Mouse (Mus musculus) C2C12 (cell line): Measurements from ENCODE around the gene Carhsp1. TPM values are rescaled to one million over a fixed set of nuclear protein-coding genes. Genes with fewer than 3 reads are reported as not detected.

Source experiments
- H3K27me3 ChIP-seq: one replicate; pipeline ENCODE4 v1.6.1; 2011; ENCODE audit not compliant: control insufficient read depth, insufficient read depth, insufficient read length
- H3K36me3 ChIP-seq: one replicate; pipeline ENCODE4 v1.6.1; 2011; ENCODE audit not compliant: control insufficient read depth, insufficient read depth
- H3K4me3 ChIP-seq: one replicate; pipeline ENCODE4 v1.5.1; 2011; ENCODE audit warnings: mild to moderate bottlenecking, control low read depth; ENCODE audit not compliant: poor library complexity, insufficient read depth, severe bottlenecking
- H3K79me2 ChIP-seq: one replicate; pipeline ENCODE4 v1.6.1; 2011; ENCODE audit not compliant: control insufficient read depth, insufficient read depth
- H3K79me3 ChIP-seq: one replicate; pipeline ENCODE4 v1.6.1; 2011; ENCODE audit warnings: low read depth, control low read depth
- H3ac ChIP-seq: one replicate; pipeline ENCODE3; 2011; ENCODE audit warnings: low read depth; ENCODE audit not compliant: control insufficient read depth, insufficient read length
- CEBPB ChIP-seq: IDR thresholded peaks from one replicate; pipeline ENCODE4 v1.6.1; 2011; ENCODE audit warnings: low read depth, mild to moderate bottlenecking, control low read depth, moderate library complexity
- CTCF ChIP-seq: IDR thresholded peaks from one replicate; pipeline ENCODE4 v1.5.1; 2011; ENCODE audit not compliant: control insufficient read depth, insufficient read depth, insufficient read length
- FOSL1 ChIP-seq: IDR thresholded peaks from one replicate; pipeline ENCODE4 v1.8.0; 2011; ENCODE audit warnings: mild to moderate bottlenecking, low read length; ENCODE audit not compliant: poor library complexity, insufficient read depth, severe bottlenecking
- MAX ChIP-seq: IDR thresholded peaks from one replicate; pipeline ENCODE4 v1.6.1; 2011; ENCODE audit warnings: mild to moderate bottlenecking, control low read depth
- MYOD1 ChIP-seq: IDR thresholded peaks from one replicate; pipeline ENCODE4 v1.6.1; 2011; ENCODE audit warnings: low read depth; ENCODE audit not compliant: control insufficient read depth, insufficient read length
- MYOG ChIP-seq: IDR thresholded peaks from one replicate; pipeline ENCODE4 v1.6.1; 2011; ENCODE audit not compliant: control insufficient read depth, insufficient read length; ENCODE audit errors: extremely low read depth
- USF1 ChIP-seq: IDR thresholded peaks from one replicate; pipeline ENCODE4 v1.6.1; 2011; ENCODE audit warnings: low read depth, mild to moderate bottlenecking, control low read depth, moderate library complexity
- polyA plus RNA-seq: library from polyadenylated mRNA; unstranded; fragments of >200 nt; fragmentation: generic; extraction: Trizol; gene quantifications from one replicate; pipeline ENCODE4 v1.2.1, GENCODE M21; 2012; ENCODE audit warnings: missing spikeins

Carhsp1 gene
- polyA plus RNA-seq, 1 experiment, result 94.2 TPM

GRCm38 (mm10) chr16:8680470-8680869, 8.5 kb upstream of the Carhsp1 start, which contains the start of gene Gm5767:
TSS of gene Gm5767 (plus strand) at chr16:8680770.
- Histone ChIP-seq H3ac (no peak within 1 kb of the TSS), H3K36me3 (no peaks in the 10 kb centered on the region), H3K4me3 (no peak within 1 kb of the TSS), H3K79me2 (no peaks in the 10 kb centered on the region), H3K27me3 (no peaks in the 10 kb centered on the region), H3K79me3 (no peaks in the 10 kb centered on the region)
- TF ChIP-seq CEBPB (no peak), FOSL1 (no peak), USF1 (no peak), MAX (no peak), MYOG (no peak), MYOD1 (no peak), CTCF (no peak)

- no peak overlapping the region for H3K4me3 ChIP-seq
- no peak for TF ChIP-seq FOSL1
- TF ChIP-seq CEBPB, result no peak
- TF ChIP-seq MAX, result no peak
- TF ChIP-seq USF1, result no peak
- no peak for TF ChIP-seq CTCF
- H3K36me3 ChIP-seq, result no peaks in the 10 kb centered on the region
- no peak overlapping the region for H3ac ChIP-seq
- no peaks in the 10 kb centered on the region for H3K79me2 ChIP-seq
- no peaks in the 10 kb centered on the region for H3K27me3 ChIP-seq
- no peaks in the 10 kb centered on the region for H3K79me3 ChIP-seq
Observed at GRCm38 (mm10) chr16:8679780-8680179, 7.8 kb upstream of the Carhsp1 start.

GRCm38 (mm10) chr16:8678676-8679075, 6.7 kb upstream of the Carhsp1 start:
- H3K36me3 ChIP-seq, result no peaks in the 10 kb centered on the region
- no peak for TF ChIP-seq MAX
- no peak for TF ChIP-seq MYOG
- TF ChIP-seq CEBPB, result no peak
- TF ChIP-seq CTCF, result no peak
- TF ChIP-seq MYOD1, result no peak
- TF ChIP-seq USF1, result no peak
- TF ChIP-seq FOSL1, result no peak
- H3ac ChIP-seq, result no peak overlapping the region

GRCm38 (mm10) chr16:8678035-8678434, 6.1 kb upstream of the Carhsp1 start:
- no peak overlapping the region for H3ac ChIP-seq
- no peaks in the 10 kb centered on the region for H3K27me3 ChIP-seq
- no peaks in the 10 kb centered on the region for H3K36me3 ChIP-seq
- H3K79me2 ChIP-seq, result no peaks in the 10 kb centered on the region
- no peak overlapping the region for H3K4me3 ChIP-seq
- H3K79me3 ChIP-seq, result no peaks in the 10 kb centered on the region
- TF ChIP-seq FOSL1, result no peak

More at GRCm38 (mm10) chr16:8678676-8679075, 6.7 kb upstream of the Carhsp1 start:
- Histone ChIP-seq H3K27me3 (no peaks in the 10 kb centered on the region), H3K79me2 (no peaks in the 10 kb centered on the region), H3K4me3 (no peak overlapping the region), H3K79me3 (no peaks in the 10 kb centered on the region)

GRCm38 (mm10) chr16:8676800-8677199, 4.8 kb upstream of the Carhsp1 start:
- Histone ChIP-seq H3K27me3 (no peaks in the 10 kb centered on the region), H3K79me2 (no peaks in the 10 kb centered on the region), H3K36me3 (no peaks in the 10 kb centered on the region), H3K79me3 (no peaks in the 10 kb centered on the region), H3K4me3 (no peak overlapping the region), H3ac (no peak overlapping the region)
- TF ChIP-seq CTCF (peak; percentile 61), MYOG (no peak)

- Histone ChIP-seq H3K79me3 (peaks cover 1% of the 10 kb centered on the region), H3K4me3 (no peak overlapping the region), H3K79me2 (peaks cover 2% of the 10 kb centered on the region), H3K36me3 (no peaks in the 10 kb centered on the region), H3ac (no peak overlapping the region), H3K27me3 (no peaks in the 10 kb centered on the region)
- no peak for TF ChIP-seq USF1
- TF ChIP-seq FOSL1, result no peak
- TF ChIP-seq CTCF, result no peak
- TF ChIP-seq CEBPB, result no peak
- TF ChIP-seq MYOD1, result no peak
- no peak for TF ChIP-seq MYOG
- no peak for TF ChIP-seq MAX
Observed at GRCm38 (mm10) chr16:8676228-8676627, 4.3 kb upstream of the Carhsp1 start.

- Histone ChIP-seq H3ac (no peak overlapping the region), H3K27me3 (no peaks in the 10 kb centered on the region), H3K36me3 (no peaks in the 10 kb centered on the region), H3K4me3 (no peak overlapping the region), H3K79me3 (peaks cover 8% of the 10 kb centered on the region), H3K79me2 (peaks cover 8% of the 10 kb centered on the region)
- TF ChIP-seq MYOG, result no peak
- TF ChIP-seq USF1, result no peak
- TF ChIP-seq CTCF, result no peak
- no peak for TF ChIP-seq MAX
- no peak for TF ChIP-seq CEBPB
- TF ChIP-seq FOSL1, result no peak
- no peak for TF ChIP-seq MYOD1
Observed at GRCm38 (mm10) chr16:8675559-8675958, 3.6 kb upstream of the Carhsp1 start.
